Mouse (Mus musculus) embryonic fibroblast, embryonic 13.5 days (primary cell): ENCODE results near the gene Ezr.

Source experiments
- CTCF ChIP-seq: IDR thresholded peaks from 2 replicates; pipeline ENCODE4 v1.5.1; 2011; ENCODE audit warnings: mild to moderate bottlenecking, control low read depth, low read length, moderate library complexity, borderline replicate concordance; ENCODE audit not compliant: insufficient read depth
- POLR2A ChIP-seq: IDR thresholded peaks from 2 replicates; pipeline ENCODE4 v1.6.1; 2011; ENCODE audit warnings: low read depth, mild to moderate bottlenecking, control low read depth, low read length, moderate library complexity

GRCm38 (mm10) chr17:6778771-6779509, 3.6 kb downstream of the Ezr start:
- TF ChIP-seq POLR2A (peak; percentile 52), CTCF (no peak)
